Mouse (Mus musculus) spleen, adult 12 weeks (tissue): ENCODE measurements around the gene Sectm1b.
"Not testable (repeated sequence)": the region's sequence is repeated elsewhere in the genome, so short reads cannot be mapped to it uniquely, and the experiment has no call there.

Source experiments
- DNase-seq: peaks from one replicate; pipeline ENCODE4 v3.0.0; 2022; ENCODE audit warnings: low spot score

The Sectm1b gene

GRCm38 (mm10) chr11:121063379-121063778, at the start of gene Sectm1b:
Sectm1b (minus strand) TSS chr11:121063569.
- no peak for DNase-seq

GRCm38 (mm10) chr11:121112091-121112775, 48.9 kb upstream of the Sectm1b start:
- no peak for DNase-seq

GRCm38 (mm10) chr11:121111601-121112000, 48.2 kb upstream of the Sectm1b start:
- no peak for DNase-seq

- no peak for DNase-seq
Observed at GRCm38 (mm10) chr11:121111051-121111450, 47.7 kb upstream of the Sectm1b start.

GRCm38 (mm10) chr11:121109986-121110385, 46.6 kb upstream of the Sectm1b start:
- DNase-seq: no peak

- DNase-seq: no peak
Observed at GRCm38 (mm10) chr11:121108061-121108460, 44.7 kb upstream of the Sectm1b start.

- DNase-seq: not testable (repeated sequence)
Observed at GRCm38 (mm10) chr11:121107242-121107641, 43.9 kb upstream of the Sectm1b start.

GRCm38 (mm10) chr11:121101124-121101805, 37.9 kb upstream of the Sectm1b start:
- no peak for DNase-seq

GRCm38 (mm10) chr11:121100692-121101091, 37.3 kb upstream of the Sectm1b start:
- DNase-seq: no peak

GRCm38 (mm10) chr11:121099762-121100161, 36.4 kb upstream of the Sectm1b start:
- DNase-seq: no peak

GRCm38 (mm10) chr11:121092606-121093585, 29.5 kb upstream of the Sectm1b start:
- DNase-seq: no peak

GRCm38 (mm10) chr11:121090943-121091342, 27.6 kb upstream of the Sectm1b start:
- DNase-seq: no peak

GRCm38 (mm10) chr11:121089756-121090546, 26.6 kb upstream of the Sectm1b start:
- DNase-seq: no peak

- no peak for DNase-seq
Observed at GRCm38 (mm10) chr11:121088997-121089396, 25.6 kb upstream of the Sectm1b start.

GRCm38 (mm10) chr11:121086296-121086695, 22.9 kb upstream of the Sectm1b start:
- no peak for DNase-seq

GRCm38 (mm10) chr11:121085181-121085580, 21.8 kb upstream of the Sectm1b start:
- no peak for DNase-seq

GRCm38 (mm10) chr11:121082857-121083500, 19.6 kb upstream of the Sectm1b start:
- DNase-seq: peak; percentile 32

- DNase-seq: no peak
Observed at GRCm38 (mm10) chr11:121082250-121082649, 18.9 kb upstream of the Sectm1b start.

- DNase-seq: no peak
Observed at GRCm38 (mm10) chr11:121081120-121081519, 17.8 kb upstream of the Sectm1b start, which contains the start of gene Sectm1a. Sectm1a (minus strand) TSS chr11:121081220.

- DNase-seq: no peak
Observed at GRCm38 (mm10) chr11:121080330-121080729, 17.0 kb upstream of the Sectm1b start.

GRCm38 (mm10) chr11:121075655-121076054, 12.3 kb upstream of the Sectm1b start:
- DNase-seq: no peak
